Mouse (Mus musculus) MN1 (cell line): ENCODE measurements at regions not wholly inside any gene's neighbourhood (a gene's known extent, or its start where the extent isn't known, plus 50 kb on each side); places are given as distances from the start of the nearest gene placed in this dataset.

ENCODE experiments used
- DNase-seq: peaks from one replicate; pipeline ENCODE4 v3.0.0-alpha.2; 2016; ENCODE audit warnings: low spot score

DNA sequence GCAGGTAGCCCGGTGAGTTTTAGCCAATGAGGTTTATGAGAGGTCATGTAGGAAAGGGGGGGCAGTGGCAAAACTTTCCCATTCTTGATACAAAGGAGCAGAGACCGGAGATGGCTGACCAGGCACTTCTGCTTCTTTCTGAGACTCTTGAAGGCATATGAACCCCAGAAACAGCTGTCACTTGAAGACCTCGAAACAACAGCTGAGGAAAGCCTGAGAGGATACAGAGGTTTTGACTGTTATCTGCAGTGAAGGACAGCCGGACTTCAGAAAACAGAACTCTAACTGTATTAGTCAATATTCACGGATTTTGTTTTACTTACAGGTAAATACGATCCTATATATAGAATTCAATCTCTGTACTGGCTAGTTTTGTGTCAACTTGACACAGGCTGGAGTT is 50.0 kb upstream of the Tiparp start:
- no peak for DNase-seq

DNA sequence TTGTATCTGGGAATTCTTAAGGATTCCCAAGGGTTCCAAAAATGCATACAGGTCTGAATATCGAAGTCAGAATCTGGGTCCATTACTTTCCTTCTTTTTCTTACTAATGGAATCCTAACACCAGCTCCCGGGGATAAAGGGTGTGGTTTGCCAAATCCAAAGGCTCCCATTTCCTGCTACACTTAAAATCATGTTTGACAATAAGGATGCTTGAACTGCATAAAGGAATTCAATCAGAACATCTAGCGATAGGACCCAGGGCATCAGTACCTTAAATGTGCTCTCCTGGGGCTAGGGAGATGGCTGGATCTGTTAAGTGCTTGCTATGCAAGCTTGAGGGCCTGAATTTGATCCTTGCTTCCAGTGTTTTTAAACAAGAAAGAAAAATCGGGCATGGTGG is 51.1 kb upstream of the Tiparp start:
- no peak for DNase-seq

DNA sequence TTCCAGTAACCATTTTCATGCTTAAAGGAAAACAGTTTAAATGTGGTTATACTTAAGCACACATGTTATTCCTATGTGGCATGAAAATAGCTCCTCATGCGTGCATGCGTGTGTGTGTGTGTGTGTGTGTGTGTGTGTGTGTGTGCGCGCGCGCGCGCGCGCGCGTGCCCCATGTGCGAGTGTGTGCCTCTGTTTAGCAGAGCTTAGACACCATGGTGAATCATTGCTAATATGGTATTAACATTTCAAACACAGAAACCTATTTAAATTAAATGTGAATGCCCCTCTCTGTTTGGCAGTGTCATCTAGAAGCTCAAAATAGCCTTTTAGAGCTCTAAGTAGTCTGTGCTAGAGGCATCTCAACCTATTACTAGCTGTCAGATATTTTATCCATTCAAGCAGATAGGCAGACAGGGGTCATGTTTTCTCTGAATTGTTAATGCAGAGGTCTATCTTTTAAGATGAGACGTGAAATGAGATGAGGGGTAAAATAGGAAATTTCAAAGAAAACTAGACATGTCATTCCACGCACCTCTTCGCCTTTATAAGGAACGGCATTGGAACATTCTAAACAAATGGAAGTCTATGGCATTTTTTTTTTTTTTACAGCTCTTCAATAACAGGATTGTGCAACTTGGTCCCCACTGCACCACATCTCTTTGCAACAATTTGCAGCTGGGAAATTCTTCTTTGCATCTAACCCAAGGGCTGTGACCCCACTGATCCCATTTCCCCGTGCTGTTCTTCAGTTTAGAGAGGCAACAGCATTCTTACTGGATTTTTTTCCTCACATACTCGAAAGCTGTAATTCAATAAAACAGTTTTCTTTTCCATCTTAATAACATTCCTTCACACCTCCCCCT is 51.9 kb upstream of the Tiparp start:
- no peak for DNase-seq

DNA sequence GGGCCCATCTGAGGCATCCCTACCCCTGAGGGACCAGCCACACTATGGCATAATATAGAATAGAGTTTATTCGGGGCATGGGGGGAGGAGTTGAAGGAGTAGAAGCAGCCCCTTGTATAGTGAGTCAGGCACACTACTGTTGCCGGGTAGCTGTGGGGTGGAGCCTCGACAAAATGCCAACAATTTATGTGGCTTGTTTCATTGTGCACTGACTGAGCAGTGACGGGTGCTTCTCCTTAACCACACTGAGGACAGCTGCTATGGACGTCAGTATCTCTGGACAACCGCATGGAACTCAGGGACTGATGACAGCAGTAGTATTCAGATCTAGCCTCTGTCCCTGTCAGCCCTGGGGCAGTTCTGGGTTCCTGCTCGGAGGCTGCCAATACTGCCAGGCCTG is 53.6 kb upstream of the Tiparp start:
- no peak for DNase-seq

DNA sequence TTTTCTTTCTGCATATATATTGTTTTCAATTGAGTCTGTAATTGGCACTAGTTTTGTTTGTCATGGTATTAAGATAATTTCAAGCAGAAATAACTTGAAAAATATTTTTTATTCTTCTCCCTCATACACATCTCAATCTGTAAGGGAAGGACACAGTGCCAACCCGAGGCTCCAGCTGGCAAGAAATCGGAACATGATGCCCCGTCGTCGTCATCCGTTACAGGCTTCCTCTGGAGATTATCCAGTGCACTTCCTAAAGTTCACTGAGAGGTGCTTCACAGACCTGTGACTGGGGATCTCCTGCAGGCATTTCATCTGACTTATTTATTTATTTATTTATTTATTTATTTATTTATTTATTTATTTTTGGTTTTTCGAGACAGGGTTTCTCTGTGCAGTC is 56.4 kb upstream of the Tiparp start:
- no peak for DNase-seq

DNA sequence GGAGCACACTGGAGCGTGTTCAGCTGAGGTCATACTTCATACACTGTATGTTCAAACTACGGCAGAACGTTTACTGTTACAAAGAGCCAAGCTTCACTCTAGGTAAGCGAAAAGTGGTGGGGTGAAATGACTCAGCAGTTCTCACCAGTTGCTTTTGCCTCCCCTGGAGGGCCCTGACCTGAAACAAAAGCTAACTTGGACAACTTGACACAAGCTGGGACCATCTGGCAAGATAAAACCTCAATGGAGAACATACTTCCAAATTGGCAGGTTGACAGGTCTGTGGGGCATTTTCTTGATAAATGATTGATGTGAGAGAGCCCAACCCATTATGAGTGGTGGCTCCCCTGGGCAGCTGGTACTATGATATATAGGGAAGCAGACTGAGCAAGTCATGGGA is 59.0 kb upstream of the Tiparp start:
- no peak for DNase-seq

DNA sequence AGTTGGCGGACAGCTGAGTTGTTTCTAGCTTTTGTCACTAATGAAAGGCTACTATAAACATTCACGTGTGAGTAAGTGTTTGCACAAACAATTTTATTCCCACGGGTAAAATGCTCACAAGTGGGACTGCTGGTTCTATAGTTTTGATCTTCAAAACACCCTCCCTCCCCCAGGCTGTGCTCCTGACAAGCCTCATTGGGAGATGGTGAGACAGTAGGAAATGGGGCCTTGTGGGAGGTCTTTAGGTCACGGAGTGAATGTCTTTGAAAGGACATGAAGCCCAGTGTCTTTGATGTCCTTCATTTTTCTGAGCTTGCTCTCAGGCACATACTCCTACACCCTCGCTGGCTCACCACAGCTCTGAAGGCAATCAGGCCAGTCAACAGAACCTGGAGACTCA is 63.4 kb upstream of the Tiparp start:
- DNase-seq, result no peak

DNA sequence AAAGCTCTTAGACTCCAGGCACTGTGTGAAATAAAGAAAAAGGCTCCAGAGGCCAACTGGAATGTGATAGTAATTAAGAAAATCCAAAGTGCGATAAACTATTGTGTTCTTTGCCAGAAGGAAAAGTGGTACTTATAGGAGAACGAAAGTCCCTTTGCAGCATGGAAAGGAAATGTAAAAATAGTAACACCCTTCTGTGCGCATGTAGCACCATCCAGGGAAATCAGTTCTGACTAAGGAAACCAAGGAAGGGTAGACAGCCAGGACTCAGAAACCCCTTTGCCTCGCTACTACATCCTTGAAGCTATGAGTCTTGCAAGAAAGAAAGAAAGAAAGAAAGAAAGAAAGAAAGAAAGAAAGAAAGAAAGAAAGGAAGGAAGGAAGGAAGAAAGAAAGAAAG is 67.3 kb upstream of the Tiparp start:
- DNase-seq, result no peak

DNA sequence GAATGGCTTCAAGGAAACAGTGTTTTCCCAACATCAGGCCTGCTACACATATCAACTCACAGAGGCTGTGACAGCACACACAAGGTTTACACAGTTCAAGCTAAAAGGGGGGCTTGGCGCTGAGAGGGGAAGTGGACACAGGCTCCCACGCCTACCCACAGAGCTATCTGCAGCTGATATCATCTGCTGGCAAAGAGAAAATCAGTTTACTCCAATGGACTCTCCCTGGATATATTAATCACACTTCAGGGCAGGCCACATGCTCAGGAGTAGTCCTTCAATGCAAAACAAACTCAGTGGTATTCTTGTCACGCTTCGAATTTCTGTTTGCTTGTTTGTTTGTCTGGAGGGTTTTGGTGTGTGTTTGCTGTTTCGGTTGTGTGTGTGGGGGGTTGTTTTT is 67.3 kb upstream of the Ssr3 start:
- no peak for DNase-seq

DNA sequence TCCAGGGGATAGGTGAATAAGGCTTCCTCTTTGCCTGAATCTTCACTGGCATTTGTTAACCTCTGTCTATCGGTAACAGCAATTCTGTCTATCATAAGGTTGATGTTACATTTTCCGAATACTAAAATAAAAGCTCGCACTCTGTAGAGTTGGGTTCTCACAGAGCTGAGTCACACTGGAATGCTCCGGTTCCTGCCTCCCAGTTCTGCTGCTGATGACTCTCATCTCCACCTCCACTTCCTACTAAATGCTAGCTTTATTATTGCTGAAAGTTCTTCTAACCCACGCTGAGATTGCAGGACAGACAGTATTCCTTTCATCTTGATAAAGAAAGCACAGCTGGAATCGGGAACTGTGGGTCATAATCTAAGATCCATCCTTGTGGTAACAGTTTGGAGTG is 65.5 kb upstream of the Ssr3 start:
- DNase-seq, result no peak

DNA sequence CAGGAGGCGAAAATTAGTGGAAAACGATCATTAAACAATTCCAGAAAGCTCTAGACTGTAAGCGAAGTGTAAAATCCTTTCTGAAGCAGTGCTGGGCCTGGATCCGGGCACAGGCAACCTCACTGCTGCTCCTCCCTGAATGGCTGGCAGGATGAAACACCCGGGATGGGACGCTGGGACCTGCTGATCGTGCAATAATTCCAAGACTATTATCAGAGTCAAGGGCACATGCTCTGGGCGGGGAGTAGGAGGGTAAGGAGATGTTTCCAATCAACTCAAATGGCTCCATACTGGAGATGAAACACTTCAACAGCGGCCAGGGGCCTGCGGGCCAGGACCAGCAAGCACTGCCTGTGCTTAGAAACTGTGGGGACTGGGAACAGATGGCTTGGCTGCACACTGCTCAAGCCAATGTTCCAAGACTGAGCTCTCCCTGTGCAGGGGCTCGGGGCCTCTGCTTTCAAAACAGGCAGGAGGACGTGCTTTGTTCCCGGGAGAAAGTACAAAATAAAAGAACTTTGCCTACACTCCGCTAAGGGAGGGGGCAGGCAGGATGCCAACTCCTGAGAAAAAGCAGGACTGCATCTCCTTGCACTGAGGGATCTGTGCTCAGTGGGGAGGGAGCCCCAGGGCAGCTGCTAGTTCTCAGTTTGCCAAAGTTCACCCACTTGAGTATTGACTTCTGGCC is 63.3 kb upstream of the Ssr3 start:
- no peak for DNase-seq

DNA sequence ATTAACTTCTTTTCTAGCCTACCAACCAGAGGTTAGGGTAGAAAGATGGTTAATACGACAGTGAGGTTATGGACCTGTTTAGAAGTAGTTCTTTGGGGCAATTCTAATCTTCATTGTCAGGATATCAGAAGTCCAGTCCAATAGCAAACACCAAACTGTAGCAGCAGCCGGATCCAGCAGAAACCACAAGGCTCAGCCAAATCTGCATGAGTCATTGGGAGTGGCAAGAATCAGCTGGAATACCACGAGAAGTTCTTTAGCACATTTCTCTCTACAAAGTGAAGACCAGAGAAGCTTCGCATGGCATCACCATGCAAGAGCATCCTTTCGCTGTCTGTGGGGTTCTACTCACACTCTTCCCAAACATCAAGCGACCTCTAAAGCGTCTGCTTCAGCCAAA is 61.9 kb upstream of the Ssr3 start:
- DNase-seq, result no peak

DNA sequence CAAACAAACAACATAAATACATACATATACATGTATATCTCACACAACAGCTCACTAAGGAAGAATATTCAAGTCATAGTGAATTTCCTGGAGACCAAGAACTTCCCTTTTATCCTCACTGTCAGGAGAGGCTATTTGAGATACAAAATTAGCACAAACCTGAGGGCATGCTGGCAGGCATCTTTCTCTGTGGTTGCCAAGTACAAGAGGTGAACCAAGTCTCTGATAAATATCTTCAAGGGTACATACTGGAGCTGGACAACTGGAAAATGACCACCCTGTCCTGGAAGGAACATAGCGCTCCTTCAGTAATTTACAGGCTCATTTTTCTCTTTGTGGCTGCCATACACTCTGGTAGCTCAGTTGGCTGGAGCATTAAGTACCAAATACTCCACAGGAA is 56.8 kb upstream of the Ssr3 start:
- DNase-seq, result no peak

DNA sequence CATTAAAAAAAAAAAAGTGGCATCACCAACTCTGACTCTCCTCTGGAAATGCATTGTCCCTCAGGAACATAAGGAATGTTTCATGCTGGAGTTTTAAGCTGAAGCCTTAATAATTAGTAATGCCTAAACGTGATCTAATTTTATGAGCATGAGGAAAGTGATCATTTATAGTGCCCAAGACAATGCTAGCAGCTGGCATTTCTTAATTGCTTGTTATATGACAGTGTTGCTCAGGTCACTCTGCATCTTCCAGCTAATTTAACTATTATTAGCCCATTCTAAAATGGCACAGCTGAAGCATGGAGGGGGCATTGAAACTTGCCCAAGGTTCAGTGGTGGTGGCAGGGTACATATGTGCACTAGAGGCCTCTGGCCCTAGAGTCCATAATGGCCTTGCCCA is 51.3 kb upstream of the Ssr3 start:
- no peak for DNase-seq

DNA sequence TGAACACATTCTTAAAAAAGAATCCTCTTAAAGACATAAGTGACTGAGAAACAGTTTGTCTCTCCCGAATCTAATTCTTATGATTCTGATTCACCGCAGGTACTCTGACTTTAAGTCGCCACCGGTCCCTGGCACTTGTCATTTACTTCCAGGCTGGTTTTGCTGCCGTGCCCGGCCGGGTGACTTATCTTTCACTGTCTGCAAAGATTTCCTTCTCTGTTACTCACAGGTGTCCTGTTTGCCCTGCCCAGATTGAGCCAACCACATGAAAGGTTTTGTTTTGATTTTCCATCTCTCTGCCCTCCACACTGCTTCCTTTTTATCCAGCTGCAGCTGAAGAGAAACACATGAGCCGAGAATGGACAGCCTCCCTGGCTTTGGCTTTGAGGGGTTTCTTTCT is 50.5 kb upstream of the Ssr3 start:
- peak; percentile 14 for DNase-seq

DNA sequence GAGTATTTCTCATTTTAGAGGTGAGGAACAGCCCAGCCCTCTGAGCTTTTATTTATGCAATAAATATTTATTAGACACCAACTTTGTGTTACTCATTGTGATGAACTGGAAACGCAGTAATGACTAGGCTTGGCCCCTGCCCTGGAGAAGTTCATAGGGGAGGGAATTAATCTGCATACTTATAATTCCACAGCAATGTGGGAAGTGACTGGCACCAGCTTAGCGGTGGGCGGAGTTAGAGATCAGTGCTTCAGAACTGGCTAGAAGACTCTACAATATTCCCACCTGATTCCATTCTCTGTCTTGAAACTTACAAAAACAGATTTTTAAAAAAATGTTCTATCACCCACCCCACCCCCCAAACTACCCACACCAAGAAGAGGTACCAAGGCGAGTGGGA is 49.8 kb upstream of the Ssr3 start:
- peak; percentile 17 for DNase-seq
